Comparison of ENCODE assay signal across 19 mouse cellular contexts in genomic region chr6:72727826-72728225, GRCm38 (mm10).
DNase-seq lines count a peak whose midpoint lies in the region; ATAC-seq and TF ChIP-seq lines count a peak whose summit lies in the region.
"Had no signal": no experiment of that assay in that cellular context is flagged by ENCODE, and none has a peak within 500 bp of the region (broad histone marks: within the 10 kb centered on the region; RNA-seq: fewer than 3 reads in every experiment).

No protein-coding gene starts in this region.

- peak; percentile 38 for DNase-seq in neural tube, embryonic 11.5 days (ENCODE audit: low spot score)
- no peak for DNase-seq in neural tube, embryonic 10.5 days (ENCODE audit: extremely low spot score, low spot score)
- peak; percentile 51 for DNase-seq in hindbrain, embryonic 10.5 days (ENCODE audit: low spot score)
- peak; percentile 90 for DNase-seq in midbrain, embryonic 11.5 days (ENCODE audit: low spot score, missing footprints)
- DNase-seq in cerebellum, adult 2 months: no peak
- no peak for DNase-seq in cerebellum, postnatal 36 days
- no peak for DNase-seq in layer of hippocampus, adult 9-10 months (ENCODE audit: low spot score)
- DNase-seq: adrenal gland, adult 2 months; B cell, adult 2 months; cerebellum, adult 8-10 months; gastrocnemius, postnatal 14 days; kidney, adult 11 months; kidney, postnatal 14 days; layer of hippocampus, adult 9-11 months; lung, embryonic 14.5 days; right cerebral cortex, postnatal 25 days had no signal

- H3K27me3 ChIP-seq in neural tube, embryonic 11.5 days (ENCODE audit: control insufficient read depth, insufficient read depth, low read length): no peaks in the 10 kb centered on the region
- no peaks in the 10 kb centered on the region for H3K27me3 ChIP-seq in hindbrain, embryonic 10.5 days (ENCODE audit: insufficient read depth, poor library complexity, severe bottlenecking)
- no peaks in the 10 kb centered on the region for H3K27me3 ChIP-seq in midbrain, embryonic 11.5 days (ENCODE audit: control insufficient read depth, insufficient read depth, low read length)
- H3K27me3 ChIP-seq in cerebellum, adult 2 months (ENCODE audit: control insufficient read depth, insufficient read depth, low read length): no peaks in the 10 kb centered on the region
- H3K27me3 ChIP-seq in intestine, embryonic 16.5 days (replicated peaks; ENCODE audit: control insufficient read depth, insufficient read depth, low read length): no peaks in the 10 kb centered on the region

- peaks cover 31% of the 10 kb centered on the region for H3K4me1 ChIP-seq in neural tube, embryonic 11.5 days (ENCODE audit: control insufficient read depth, insufficient read depth, low read length)
- peaks cover 75% of the 10 kb centered on the region for H3K4me1 ChIP-seq in hindbrain, embryonic 10.5 days (replicated peaks)
- peaks cover 42% of the 10 kb centered on the region for H3K4me1 ChIP-seq in midbrain, embryonic 11.5 days (ENCODE audit: control insufficient read depth, insufficient read depth, low read length)
- H3K4me1 ChIP-seq in cerebellum, adult 2 months (ENCODE audit: control insufficient read depth, insufficient read depth, low read length): no peaks in the 10 kb centered on the region
- peaks cover 14% of the 10 kb centered on the region for H3K4me1 ChIP-seq in intestine, embryonic 16.5 days (ENCODE audit: control insufficient read depth, insufficient read depth, low read length)

- H3K27ac ChIP-seq in neural tube, embryonic 11.5 days (ENCODE audit: low read depth, low read length): no peak overlapping the region; the same call in 1 of the 2 replicates
- H3K27ac ChIP-seq in hindbrain, embryonic 10.5 days: peak overlapping the region; percentile 88
- no peak overlapping the region for H3K27ac ChIP-seq in midbrain, embryonic 11.5 days (ENCODE audit: low read depth, low read length)
- H3K27ac ChIP-seq in cerebellum, adult 2 months (ENCODE audit: insufficient read depth, low read length): no peak overlapping the region
- H3K27ac ChIP-seq in intestine, embryonic 16.5 days (ENCODE audit: low read length): no peak overlapping the region
- H3K27ac ChIP-seq: macrophage had no signal

- 50% methylated on average over 6 of the region's 6 CpGs for WGBS in neural tube, embryonic 11.5 days
- WGBS in hindbrain, embryonic 10.5 days: 27% methylated on average over 6 of the region's 6 CpGs
- 23% methylated on average over 6 of the region's 6 CpGs for WGBS in midbrain, embryonic 11.5 days
- 30% methylated on average over 6 of the region's 6 CpGs for WGBS in cerebellum, adult 2 months
- WGBS in intestine, embryonic 16.5 days: 55% methylated on average over 6 of the region's 6 CpGs

- no peak for TF ChIP-seq CTCF in cerebellum, adult 2 months (IDR thresholded peaks at IDR 0.05; ENCODE audit: borderline replicate concordance, insufficient read depth, low read depth, low read length)

- no peak overlapping the region for H3K4me2 ChIP-seq in neural tube, embryonic 11.5 days (ENCODE audit: low read depth)
- no peak overlapping the region for H3K4me2 ChIP-seq in midbrain, embryonic 11.5 days
- H3K4me2 ChIP-seq in intestine, embryonic 16.5 days (ENCODE audit: low read depth, low read length): no peak overlapping the region
- H3K4me2 ChIP-seq: liver, embryonic 11.5 days; lung, embryonic 14.5 days had no signal

- no peak for TF ChIP-seq POLR2A in cerebellum, adult 2 months (IDR thresholded peaks at IDR 0.05; ENCODE audit: borderline replicate concordance, insufficient read depth, low read length)

- H3K9ac ChIP-seq in neural tube, embryonic 11.5 days (ENCODE audit: low read length): no peak overlapping the region
- H3K9ac ChIP-seq in midbrain, embryonic 11.5 days (ENCODE audit: low read length): peak overlapping the region; percentile 33; the same call in 1 of the 2 replicates
- no peak overlapping the region for H3K9ac ChIP-seq in intestine, embryonic 16.5 days (ENCODE audit: low read depth, low read length)
- H3K9ac ChIP-seq: lung, embryonic 14.5 days had no signal

- no peaks in the 10 kb centered on the region for H3K9me3 ChIP-seq in neural tube, embryonic 11.5 days (ENCODE audit: control insufficient read depth, low read length)
- no peaks in the 10 kb centered on the region for H3K9me3 ChIP-seq in hindbrain, embryonic 10.5 days
- H3K9me3 ChIP-seq in midbrain, embryonic 11.5 days (ENCODE audit: control insufficient read depth, low read length): peaks cover 1% of the 10 kb centered on the region; the same call in 1 of the 2 replicates
- no peaks in the 10 kb centered on the region for H3K9me3 ChIP-seq in intestine, embryonic 16.5 days (ENCODE audit: control insufficient read depth, low read length)

- H3K4me3 ChIP-seq in neural tube, embryonic 11.5 days (ENCODE audit: low read depth, low read length): no peak overlapping the region
- H3K4me3 ChIP-seq in hindbrain, embryonic 10.5 days: no peak overlapping the region
- H3K4me3 ChIP-seq in midbrain, embryonic 11.5 days (ENCODE audit: low read depth, low read length): no peak overlapping the region
- H3K4me3 ChIP-seq in cerebellum, adult 2 months (replicated peaks; ENCODE audit: insufficient read depth, low read depth, low read length): no peak overlapping the region
- H3K4me3 ChIP-seq in intestine, embryonic 16.5 days (ENCODE audit: low read length): no peak overlapping the region

- no peaks in the 10 kb centered on the region for H3K36me3 ChIP-seq in neural tube, embryonic 11.5 days (ENCODE audit: control insufficient read depth, insufficient read depth, low read length)
- H3K36me3 ChIP-seq in hindbrain, embryonic 10.5 days: peaks cover 3% of the 10 kb centered on the region; the same call in 1 of the 2 replicates
- no peaks in the 10 kb centered on the region for H3K36me3 ChIP-seq in midbrain, embryonic 11.5 days (ENCODE audit: control insufficient read depth, insufficient read depth, low read length)
- H3K36me3 ChIP-seq in intestine, embryonic 16.5 days (ENCODE audit: control insufficient read depth, insufficient read depth, low read length): no peaks in the 10 kb centered on the region

- ATAC-seq in neural tube, embryonic 11.5 days (ENCODE audit: insufficient read depth, low FRiP score, low TSS enrichment): no peak
- ATAC-seq in midbrain, embryonic 11.5 days (ENCODE audit: low FRiP score): no peak
- ATAC-seq in intestine, embryonic 16.5 days: no peak

Comparison
In these comparisons a context has a peak if more than half of its experiments do, and no peak if none do; other contexts are left out.
1. DNase-seq: peak in neural tube, embryonic 11.5 days (single experiment), hindbrain, embryonic 10.5 days (single experiment) and midbrain, embryonic 11.5 days (single experiment); none in neural tube, embryonic 10.5 days (single experiment), cerebellum, adult 2 months (0 of 2), cerebellum, postnatal 36 days (0 of 2) and layer of hippocampus, adult 9-10 months (single experiment).